Mouse (Mus musculus): ENCODE data around the gene Clk4.

Gene Clk4

GRCm38 (mm10) chr11:51261680-51262219 is at the start of gene Clk4:
Clk4 (plus strand) TSS chr11:51261730.
- no peak for DNase-seq

GRCm38 (mm10) chr11:51214021-51214420 is 47.5 kb upstream of the Clk4 start:
- no peak for DNase-seq

- DNase-seq: no peak
Observed at GRCm38 (mm10) chr11:51219396-51219980, 42.0 kb upstream of the Clk4 start.

- DNase-seq: no peak
Observed at GRCm38 (mm10) chr11:51220308-51220707, 41.2 kb upstream of the Clk4 start, which contains the start of gene Gm12569. Gm12569 (plus strand) TSS chr11:51220473.

- DNase-seq: no peak
Observed at GRCm38 (mm10) chr11:51227104-51227503, 34.4 kb upstream of the Clk4 start.

DNA sequence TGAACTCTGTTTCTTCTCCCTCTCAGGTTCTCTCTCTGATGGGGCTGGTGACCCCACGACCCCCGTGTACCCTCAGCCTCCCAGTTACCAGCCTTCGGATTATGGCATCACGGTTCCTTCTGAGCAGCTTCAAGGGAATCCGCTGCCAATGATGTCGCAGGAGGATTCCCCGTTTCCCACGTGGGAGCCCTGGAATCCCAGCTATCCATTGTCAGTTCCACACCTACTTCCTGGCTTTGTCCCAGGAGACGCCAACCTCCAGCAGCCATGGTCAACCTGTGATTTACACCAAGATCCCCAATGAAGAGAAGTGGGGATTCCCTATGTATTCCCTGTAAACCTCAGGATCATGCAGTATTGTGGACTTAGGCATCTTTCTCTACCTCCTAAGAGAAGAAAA is 26.9 kb upstream of the Clk4 start:
- DNase-seq: no peak

GRCm38 (mm10) chr11:51242897-51243296 is 18.6 kb upstream of the Clk4 start:
- no peak for DNase-seq

- no peak for DNase-seq
Observed at GRCm38 (mm10) chr11:51257006-51257405, 4.5 kb upstream of the Clk4 start.

GRCm38 (mm10) chr11:51262342-51263285 is 1.1 kb downstream of the Clk4 start, which contains the start of gene BC049762:
BC049762 (minus strand) TSS chr11:51263046.
- DNase-seq: peak; percentile 99

DNA sequence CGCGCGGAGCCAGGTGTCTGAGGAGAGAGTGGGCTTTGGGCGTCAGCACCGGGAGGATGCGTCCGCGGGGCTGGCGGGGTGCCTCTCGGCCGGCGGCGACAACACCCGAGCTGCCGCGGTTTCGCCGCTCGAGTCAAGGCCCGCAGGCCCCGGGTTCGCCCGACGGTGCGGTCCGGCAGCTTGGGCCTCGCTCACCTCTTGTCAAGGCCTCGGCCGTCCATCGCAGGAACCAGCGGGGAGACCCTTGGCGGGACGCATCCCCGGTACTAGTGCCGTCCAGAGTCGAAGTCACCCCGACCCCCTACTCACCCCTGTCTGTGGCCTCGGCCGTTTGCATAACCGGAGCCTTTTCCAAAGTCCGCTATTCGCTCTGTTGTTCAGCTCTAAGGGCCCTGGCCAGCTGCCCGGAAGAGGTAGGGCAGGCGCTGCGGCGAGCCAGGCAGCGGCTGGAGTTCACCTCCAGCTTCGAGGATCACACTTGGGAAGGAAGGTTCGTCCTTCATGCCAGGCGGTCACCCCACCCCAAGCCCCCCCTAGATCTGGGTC is 1.8 kb downstream of the Clk4 start:
- DNase-seq: no peak

- peak; percentile 6 for DNase-seq
Observed at GRCm38 (mm10) chr11:51264352-51264751, 2.8 kb downstream of the Clk4 start.

GRCm38 (mm10) chr11:51265326-51265725 is 3.8 kb downstream of the Clk4 start:
- DNase-seq: peak; percentile 14

DNA sequence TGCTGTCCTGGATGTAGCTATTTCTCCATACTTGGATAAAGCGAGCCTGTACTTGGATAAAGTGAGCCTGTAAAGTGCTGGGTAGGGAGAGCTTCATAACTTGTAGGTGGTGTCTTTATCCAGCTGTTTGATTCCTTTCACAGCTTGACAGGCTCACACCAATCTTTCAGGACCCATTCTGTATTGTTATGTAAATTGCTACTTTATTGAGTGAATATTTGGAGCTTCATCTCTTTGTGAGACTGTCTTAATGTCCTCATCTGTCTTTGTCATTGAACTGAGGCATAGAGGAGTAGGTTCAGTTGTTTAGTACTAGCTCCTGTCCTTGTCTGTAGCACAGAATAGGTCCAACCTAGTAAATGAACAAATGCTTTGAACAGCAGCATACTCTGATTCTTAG is 12.9 kb downstream of the Clk4 start:
- DNase-seq: no peak

DNA sequence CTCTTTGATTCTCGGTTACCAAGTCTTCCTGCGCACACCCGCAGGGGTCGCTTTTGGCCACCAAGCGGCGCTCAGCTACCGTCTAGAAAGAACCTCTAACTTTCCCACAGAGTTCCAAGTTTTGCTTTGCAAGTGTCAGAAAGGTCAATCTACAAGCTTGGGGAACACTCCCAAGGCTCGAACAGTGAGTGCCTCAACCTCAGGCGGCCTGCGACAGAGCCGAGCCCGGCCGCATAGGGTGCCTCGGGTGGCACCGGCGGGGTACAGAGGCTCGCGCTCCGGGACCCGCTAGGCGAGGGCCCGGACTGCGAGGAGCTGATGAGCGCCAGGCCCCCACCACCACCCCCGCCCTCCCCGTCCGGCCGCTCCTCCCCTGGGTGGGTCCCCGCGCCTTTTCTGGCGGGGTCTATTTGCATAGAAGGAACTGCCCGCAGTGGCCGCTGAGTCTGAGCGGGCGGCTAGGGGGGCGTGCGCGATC is 28.1 kb downstream of the Clk4 start, which contains the start of gene Col23a1:
Col23a1 (plus strand) TSS at position 357 of the 478 bp plus-strand sequence.
- DNase-seq: peak; percentile 23

DNA sequence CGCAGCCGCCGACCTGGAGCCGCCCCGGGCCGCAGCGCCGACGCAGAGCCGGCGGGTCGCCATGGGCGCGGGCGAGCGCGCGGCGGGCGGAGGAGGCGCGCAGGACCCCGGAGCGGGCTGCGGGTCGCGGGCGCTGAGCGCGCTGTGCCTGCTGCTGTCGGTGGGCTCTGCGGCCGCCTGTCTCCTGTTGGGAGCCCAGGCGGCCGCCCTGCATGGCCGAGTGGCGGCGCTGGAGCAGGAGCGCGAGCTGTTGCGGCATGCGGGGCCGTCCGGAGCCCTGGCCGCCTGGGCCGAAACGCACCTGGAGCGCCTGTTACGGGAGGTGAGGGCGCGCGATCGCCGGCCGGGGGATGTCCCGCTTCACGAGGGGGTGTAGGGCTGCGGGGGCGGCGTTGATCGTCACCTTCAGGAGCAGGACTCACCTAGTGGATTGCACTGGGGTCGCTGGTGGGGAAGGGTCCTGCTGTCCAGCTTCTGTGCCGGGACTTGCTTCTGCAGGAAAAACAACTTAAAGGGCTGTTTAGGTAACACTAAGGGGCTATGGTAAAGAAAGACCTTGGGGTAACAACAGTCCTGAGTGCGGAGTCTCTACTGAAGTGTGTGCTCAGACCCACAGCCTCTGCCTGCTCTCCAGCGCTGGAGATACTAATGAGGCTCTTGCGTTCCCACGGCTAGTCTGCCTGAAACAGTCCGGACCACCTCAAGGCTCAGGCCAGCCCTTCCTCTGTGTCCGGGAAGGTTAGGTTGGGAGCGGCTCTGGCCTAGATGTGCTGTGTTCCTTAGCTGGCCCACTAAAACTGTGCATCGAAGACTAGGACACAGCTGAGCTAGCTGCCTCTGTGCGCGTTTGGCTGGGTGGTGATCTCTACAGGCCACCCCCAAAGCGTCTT is 28.8 kb downstream of the Clk4 start:
- DNase-seq: peak; percentile 6

- no peak for DNase-seq
Observed at GRCm38 (mm10) chr11:51293956-51294530, 32.5 kb downstream of the Clk4 start.

DNA sequence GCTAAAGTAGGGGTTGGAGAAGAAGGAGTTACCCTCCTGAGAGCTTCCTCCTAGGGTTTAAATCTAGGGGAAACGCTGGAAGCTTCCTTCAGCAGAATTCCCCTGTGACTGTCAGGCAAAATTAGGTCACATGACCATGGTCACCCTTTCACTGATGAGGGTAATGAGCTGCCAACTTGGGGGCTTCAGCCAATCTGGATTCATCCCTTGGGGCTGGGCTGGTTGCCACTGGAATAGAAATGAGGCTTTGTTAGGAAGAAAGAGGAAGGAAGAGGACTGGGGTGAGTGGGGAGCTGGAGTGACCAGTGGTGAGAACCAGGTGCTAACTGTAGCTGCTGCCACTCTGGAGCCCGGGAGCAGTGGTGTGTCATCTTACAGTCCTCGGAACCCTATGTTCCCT is 34.2 kb downstream of the Clk4 start:
- no peak for DNase-seq

DNA sequence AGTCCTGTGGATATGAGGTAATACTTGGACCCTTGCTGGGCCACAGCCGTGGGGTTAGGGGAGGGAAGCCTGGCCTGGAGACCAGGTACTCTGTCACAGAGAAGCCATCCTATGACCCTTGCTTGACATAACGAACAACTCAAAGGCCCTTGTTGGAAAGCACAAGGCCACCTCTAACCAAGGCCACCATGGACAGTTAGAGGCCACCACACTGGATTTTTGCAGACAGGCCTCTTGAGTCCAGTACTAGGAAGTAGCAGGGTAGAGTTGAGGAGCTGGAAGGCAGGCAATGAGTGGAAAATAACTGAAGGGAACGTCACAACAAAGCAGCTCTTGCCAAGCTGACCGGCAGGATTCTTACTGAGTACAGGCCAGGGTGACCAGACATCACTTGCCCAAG is 37.2 kb downstream of the Clk4 start:
- DNase-seq: no peak

DNA sequence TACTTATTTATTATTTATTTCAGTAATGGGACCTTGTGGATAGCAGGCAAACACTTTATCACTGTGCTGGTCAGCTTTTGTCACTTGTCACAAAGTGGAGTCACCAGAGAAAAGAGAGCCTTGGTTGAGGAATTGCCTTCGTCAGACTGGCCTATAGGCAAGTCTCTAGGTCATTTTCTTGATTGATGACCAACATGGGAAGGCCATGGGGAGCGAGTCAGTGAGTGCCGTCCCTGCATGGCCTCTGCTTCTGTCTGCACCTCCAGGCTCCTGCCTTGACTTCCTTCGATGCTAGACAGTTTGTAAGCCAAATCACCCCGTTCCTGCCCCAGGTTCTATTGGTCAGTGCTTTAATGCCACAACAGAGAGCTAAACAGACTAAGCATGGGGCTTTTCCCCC is 40.9 kb downstream of the Clk4 start:
- DNase-seq: no peak

GRCm38 (mm10) chr11:51303981-51304553 is 42.5 kb downstream of the Clk4 start:
- DNase-seq: no peak

- DNase-seq: no peak
Observed at GRCm38 (mm10) chr11:51308306-51308705, 46.8 kb downstream of the Clk4 start.

Measured in cerebellum, adult 11 months (tissue).